Mouse (Mus musculus) heart, adult 8-10 months (tissue): ENCODE results near the gene 1700023F06Rik. TPM values are rescaled to one million over a fixed set of nuclear protein-coding genes. Genes with fewer than 3 reads are reported as not detected.
A peak's percentile ranks its signal among the peaks of the same experiment; 100 is the strongest.

Experiments used
- DNase-seq: peaks from one replicate; pipeline ENCODE4 v3.0.0; 2022; ENCODE audit warnings: low spot score
- total RNA-seq, 4 experiments: library from RNA; stranded (reverse); gene quantifications; 2 replicates each; pipeline ENCODE4 v1.2.4; 2022

1700023F06Rik gene
- total RNA-seq, 4 experiments from 2014 or later, result not detected

DNA sequence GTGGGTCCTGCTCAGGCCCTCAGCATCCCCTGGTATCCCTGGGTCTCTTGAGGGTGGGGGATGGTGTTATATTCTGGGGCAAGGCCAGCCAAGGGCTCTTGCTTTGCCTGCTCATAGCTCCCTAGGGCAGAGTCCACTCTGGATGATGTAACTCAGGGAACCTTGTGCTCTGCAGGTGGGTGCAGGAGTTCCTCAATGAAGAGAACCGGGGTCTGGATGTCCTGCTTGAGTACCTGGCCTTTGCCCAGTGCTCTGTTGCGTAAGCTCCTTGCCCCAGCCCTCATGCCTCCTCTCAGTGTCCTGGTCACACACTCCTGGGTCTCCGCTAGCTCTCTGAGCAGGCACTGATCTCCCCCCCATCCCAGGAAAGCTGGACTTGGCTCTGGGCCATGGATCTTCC is 26.4 kb downstream of the 1700023F06Rik start:
- no peak for DNase-seq

DNA sequence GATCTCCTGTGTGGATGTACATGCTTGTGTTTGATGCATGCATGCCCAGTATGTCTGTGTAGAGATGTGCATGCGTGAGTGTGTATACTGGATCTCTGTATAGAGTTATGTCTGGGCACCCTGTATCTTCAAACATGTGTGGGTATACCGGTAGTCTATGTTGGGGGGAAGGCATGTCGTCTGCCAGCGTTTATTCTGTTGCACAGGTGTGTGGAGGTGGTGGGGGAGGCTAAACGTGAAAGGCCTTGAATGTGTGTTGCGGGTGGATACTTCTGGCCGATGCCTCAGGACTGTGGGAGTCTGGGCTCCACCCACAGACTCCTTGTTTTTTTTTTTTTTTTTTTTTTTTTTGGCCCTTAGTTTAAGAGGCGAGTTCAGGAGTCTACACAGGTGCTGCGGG is 27.0 kb downstream of the 1700023F06Rik start:
- DNase-seq, result no peak

DNA sequence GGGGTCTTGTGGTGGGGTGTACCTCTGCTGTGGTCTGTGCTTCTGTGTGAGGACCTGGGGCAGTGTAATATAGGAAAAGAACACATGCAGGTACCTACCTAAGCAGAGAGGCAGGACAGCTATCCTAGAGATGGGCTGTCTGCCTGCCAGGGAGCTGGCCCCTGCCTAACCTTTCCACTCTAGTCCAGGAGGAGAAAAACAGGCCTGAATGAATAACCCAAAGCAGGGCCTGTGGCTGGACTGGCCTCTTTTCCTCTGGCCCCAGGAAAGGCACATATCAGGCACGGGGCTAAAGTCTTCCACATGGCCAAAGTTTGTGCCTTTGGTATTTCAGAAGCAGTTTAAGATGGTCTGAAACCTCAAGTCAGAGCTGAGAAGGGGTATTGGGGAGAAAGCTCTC is 27.9 kb downstream of the 1700023F06Rik start:
- DNase-seq, result no peak

DNA sequence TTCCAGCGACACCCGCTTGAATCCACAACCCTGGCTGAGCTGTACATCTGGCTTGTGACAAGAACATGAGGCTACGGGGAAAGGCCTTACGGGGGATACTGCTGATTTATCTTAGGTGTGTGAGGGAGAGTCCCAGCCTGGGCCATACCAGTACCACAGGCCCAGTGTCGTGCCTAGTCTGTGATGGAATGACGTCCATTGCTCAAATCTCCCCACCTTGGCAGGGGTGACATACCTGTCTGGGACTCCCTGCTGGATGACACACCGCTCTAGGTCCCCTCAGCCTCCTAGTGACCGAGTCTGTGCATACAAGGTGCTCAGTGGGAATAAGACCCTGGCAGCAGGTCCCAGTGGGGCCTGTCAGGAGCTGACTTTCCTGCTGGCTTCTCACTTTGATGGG is 29.6 kb downstream of the 1700023F06Rik start:
- no peak for DNase-seq

DNA sequence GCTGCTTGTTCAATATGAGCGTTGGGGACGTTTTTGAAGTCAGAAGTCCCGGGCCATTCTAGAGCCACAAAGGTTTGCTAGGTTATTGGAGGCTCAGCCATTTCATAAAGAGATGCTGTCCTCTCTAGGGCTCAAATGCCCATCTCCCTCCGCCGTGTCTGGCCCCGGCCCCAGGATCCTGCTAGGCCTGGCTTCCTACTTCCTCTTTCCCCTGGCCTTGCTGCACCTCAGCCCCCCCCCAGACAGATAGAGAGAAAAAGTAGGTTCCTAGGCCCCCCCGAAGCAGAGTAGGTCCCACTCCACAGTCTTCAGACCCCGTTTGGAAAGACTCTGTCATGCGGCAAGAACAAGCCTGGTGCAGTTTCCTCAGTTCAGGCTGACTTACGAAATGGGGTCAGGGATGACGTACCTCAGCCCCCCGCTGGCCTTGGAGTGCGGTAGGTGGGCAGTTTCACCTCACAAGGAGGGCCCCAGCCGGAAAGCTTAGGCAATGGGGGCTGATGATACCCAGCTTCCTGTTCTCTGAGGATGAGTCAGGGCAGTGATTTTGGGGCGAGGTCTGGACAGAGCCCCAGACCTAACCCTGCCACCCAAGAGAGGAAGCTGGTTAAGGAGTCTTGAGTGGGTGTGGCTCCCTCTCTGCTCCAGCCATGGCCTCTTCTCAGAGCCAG is 30.4 kb downstream of the 1700023F06Rik start:
- DNase-seq, result no peak

DNA sequence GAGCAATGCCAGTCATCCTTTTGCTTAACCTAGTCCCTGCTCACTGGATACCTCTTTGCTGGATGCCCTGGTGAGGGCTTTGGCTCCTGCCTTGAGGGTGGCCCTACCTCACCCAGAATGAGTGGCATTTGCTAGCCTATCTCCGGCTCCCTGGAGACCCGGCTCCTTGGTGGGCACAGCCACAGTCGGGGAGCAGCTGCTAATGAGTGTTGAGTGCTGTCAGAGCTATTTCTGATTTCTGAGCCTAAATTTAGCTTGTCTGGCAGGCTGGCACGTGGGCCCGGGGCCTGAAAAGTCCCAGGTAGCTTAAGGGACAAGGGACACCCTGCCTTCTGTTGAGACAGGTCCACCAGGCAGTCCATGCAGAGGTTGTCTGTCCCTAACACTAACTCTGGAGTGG is 31.1 kb downstream of the 1700023F06Rik start:
- DNase-seq, result no peak

DNA sequence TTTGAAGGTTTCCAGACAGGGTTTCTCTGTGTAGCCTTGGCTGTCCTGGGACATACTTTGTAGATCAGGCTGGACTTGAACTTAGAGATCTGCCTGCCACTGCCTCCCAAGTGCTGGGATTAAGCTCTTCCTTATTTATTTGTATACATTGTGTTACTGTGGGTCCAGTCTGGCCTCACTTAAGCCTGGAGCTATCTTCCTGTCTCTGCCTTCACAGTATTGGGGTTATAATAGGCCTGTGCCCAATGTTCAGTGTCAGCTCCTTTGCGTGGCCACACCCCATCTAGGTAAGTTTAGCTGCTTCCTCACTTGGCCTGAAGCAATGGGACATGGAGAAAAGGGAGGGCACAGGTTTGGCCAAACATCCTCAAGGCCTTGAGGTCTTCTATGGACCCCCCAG is 31.8 kb downstream of the 1700023F06Rik start:
- no peak for DNase-seq

DNA sequence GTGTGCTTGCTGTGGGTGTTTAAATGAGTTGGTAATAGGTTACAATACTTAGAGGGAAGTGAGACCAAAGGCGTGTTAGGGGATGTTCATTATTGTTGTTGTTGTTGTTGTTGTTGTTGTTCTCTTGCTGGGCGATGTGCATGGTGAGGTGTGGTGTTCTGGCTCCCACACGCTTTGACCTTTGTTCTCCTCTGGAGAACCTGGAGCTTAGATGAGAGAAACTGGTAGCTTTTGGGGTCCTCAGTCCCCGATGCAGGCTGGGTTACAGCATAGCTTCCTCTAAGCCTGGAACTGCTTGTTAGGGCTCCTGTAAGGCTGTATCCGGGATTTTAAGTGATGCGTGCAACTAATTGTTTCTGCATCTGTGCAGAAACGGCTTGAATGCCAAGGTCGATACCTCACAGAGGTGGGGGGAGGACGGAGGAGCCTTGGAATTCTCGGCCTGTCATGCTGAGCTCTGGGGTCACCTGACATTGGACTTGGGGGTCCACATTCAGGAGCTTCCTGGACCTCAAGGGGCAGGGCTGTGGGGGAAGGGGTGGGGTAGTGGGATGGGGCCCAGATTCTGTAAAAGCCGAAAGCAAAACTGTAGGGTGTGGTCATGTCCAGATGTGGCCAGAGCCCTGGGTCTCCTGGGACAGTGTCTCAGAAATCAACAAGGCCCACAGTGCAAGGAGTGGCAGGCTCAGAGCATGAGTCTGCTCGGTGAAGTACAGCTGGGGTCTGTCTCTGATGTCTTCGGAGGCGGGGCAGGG is 32.5 kb downstream of the 1700023F06Rik start:
- peak; percentile 65 for DNase-seq

DNA sequence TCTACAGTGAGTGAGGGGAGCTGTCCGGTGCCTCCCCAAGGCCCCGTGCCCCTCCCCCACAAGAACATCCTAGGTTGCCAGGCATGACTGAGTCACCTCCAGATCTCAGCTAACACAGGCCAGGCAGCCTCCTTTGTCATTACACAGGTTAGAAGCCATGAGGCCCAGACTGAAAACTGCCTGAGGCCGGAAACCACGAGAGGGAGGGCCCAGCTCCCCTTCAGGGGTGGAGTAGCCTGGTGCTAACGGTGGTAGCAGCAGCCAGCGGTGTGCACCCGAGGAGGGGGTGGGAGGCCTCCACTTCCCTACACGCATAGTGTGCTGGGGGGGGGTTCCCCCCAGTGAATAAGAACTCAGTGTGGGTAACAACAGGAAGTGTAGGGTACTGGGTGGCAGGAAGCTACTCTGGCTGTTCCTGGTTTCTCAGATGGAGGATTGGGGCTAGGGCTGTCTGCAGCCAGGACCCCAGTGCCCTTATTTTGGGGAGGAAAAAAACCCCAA is 33.4 kb downstream of the 1700023F06Rik start:
- DNase-seq, result peak; percentile 56

DNA sequence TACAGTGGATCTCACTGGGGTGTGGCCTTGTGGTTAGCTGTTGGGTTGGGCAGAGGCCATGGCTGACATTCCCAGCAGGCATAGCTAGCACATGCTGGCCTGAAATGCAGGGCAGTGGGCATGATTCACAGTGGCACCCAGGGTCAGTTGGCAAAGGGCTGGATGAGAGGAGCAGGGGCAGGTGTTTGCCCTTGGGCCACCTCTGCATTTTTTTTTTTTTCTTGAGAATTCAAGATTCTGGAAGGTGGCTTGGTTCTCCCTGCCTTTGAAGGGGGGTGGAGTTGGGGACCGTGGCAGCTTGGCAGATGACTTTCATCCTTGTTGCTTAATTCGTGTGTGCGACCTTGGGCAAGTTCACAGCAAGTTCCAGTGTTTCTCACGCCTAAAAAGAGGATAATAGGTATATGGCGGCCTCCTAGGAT is 33.9 kb downstream of the 1700023F06Rik start:
- DNase-seq, result no peak

DNA sequence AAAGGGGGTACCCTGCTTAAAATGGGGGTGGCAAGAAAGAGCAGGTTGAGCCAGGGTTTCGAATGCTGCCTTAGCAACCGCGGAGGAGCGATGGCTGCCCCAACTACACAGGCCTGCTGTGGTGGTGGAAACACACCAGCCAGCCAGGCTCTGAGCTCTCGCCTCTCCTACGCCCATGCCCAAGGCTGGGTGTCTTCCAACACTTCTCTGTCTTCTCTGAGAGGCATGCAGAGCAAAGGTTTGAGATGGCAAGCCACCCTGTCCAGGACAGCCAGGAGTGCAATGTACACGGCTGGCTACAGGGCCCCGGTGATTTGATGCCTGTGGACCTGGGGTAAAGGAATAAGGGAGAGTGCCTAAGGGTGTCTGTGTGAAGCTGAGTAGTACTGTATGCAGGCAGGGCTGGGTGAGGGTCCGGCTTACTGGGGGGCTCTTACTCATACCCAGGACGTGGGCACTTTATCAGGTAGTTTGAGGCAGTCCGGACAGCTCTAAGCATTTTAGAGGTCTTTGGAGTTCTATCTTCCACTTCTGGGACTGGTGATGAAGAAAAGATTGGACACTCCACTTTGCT is 34.5 kb downstream of the 1700023F06Rik start:
- no peak for DNase-seq

DNA sequence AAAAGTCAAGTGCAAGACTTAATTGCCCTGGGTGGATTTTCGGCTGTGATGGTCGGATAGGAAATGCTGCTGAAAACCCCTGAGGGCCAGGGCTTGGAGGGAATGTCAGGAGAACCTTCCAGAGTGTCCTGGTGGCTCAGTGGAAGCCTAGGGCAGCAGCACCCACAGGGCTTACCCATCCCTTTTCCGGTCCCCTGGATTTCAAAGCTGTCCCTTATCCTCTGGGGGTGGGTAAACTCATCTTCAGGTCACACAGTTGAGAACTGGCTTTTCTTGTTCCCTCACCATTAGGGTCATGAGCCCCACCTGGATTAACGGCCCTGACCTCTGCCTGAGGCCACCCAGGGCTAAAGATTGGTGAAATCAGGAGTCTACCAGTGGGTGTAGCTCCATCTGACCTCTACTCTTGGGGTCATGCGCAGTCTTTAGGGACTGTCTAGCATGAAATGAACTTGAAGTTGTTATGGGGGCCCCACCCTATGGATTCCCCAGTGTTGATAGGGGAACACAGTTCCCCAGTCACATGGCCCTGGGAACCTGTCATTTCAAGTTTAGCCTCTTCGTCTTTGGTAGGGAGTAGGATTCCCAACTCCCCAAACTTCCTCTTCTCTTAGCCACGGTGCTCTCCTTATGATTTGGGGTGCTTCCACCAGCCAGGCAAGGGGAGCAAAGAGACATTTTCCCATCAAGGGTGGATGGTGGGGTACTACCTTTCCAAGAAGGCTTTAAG is 35.2 kb downstream of the 1700023F06Rik start:
- DNase-seq, result no peak

DNA sequence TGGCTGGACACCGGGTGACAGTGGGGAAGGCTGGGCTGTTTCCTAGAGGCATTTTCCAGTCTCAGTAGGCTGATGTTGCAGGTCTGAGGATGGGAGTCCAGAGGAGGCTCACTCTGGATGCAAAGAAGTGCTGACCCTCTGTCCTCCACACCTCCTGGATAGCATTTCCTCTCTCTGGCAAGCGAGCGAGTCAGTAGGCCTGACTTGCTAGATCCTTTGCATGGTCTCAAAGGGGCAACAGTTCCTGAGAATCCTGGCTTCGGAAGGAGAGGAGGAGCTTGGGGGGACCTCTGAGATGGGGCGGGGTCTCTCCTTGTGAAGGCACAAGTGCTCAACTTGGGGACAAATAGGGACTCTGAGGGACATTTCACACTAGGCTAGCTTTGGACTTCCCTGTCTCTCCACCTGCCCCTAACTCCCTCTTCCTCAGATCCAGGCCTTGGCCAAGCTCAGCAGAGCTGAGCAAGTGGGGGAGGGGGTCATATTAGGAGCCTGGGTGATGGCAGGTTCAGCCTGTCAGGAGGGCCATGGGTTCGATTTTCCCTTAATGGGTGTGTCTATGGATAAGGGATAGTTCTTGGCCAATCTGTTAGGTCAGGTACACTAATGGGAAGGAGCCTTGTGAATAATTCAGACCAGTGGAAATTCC is 35.8 kb downstream of the 1700023F06Rik start:
- no peak for DNase-seq

DNA sequence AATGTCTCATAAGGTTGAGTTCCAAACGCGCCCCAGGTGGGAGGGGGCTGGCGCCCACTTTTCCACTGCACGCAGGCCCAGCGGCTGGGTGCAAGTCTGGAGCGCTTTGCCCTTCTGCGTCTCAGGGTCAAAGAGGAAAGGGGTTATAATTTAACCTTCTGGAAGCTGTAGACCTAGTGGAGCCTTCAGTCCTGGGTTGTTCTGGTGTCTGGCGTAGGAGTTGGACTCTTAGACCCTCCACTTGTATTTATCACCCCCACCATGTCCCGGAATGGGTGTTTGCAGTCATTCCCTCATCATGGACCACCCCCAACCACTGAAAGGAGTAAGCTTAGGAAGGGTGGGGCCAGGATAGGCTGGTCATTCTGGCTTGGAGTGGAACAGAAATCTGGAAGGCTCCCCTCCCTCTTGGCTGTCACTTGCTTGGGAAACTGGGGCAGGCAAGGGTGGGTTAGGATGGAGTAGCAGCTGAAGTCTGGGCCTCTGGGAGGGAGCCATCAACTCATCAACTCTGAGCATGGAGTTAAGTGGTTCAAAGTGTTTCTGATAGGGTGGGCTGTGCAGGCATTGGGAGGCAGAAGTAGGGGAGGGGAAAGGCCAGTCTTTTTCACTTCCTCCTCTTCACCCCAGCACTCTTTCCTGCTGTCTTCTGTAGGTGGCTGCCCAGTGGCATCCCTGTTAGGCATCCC is 36.5 kb downstream of the 1700023F06Rik start:
- peak; percentile 56 for DNase-seq

DNA sequence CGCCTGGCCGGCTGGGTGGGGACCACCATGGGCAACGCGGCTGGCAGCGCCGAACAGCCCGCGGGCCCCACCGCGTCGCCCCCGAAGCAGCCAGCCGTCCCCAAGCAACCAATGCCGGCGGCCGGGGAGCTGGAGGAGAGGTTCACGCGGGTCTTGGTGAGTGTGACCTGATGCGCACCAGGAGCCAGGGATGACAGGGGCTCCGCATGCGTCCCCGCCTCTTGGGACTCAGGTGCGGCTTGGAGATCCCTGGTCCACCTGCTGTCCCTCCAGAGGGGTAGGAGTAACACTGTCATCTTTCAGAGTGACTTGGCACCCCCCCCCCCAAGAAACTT is 37.1 kb downstream of the 1700023F06Rik start:
- DNase-seq, result no peak

DNA sequence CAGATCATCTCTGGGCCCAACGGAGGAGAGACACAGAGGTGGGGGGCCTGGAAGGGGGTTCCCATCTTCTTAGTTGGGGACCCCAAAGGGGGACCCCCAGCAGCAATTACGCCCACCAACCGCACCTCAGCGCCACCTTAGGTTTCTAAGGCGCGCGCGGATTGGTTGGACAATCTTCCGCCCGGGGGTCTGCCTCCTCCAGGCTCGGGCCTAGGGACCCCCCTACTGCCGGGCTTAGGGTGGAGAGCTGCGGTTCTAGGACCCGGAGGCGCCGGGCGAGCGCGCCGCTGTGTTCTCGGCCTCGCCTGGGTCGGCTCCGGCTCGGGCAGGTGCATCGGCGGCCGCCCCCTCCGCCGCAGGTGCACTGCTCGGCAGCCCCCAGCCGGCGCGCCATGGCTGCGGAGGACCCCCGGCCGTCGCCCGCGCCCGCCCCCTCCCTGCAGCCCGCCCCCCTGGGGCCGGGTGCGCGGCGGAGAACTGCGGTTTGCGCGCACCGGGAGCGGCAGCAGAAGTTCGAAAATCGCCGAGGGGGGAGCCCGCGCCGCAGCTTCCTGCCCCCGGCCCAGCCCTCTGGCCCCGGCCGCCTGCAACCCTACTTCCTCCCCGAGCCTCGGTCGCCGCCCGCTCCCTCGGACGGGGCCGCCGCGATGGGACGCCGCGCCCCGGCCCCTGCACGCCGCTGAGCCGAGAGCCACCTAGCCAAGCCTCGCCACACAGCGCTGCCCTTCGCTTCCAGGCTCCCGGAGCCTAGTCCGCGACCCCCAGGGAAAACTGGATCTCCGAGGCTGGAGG is 37.7 kb downstream of the 1700023F06Rik start, which contains the start of gene Fmnl1:
Gene Fmnl1 (plus strand): TSS at position 614 of the 792 bp plus-strand sequence.
- DNase-seq, result peak; percentile 51

DNA sequence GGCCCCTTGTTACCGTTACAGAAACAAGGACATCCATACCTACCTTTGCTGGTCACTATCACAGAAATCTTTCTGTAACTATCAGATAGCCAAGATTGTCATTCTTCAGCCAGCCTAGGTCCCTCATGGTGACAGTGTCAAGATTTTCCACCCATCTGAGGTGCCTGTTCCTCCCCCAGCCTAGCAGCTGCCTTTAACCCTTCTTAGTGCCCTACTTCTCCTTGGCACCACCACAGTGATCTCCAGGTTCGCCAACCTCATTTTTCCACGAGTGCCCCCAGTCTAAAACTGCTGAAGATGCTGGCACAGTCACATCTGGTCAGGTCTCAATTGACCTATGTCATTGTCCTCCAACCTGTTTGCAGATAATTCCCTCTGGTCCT is 38.3 kb downstream of the 1700023F06Rik start:
- DNase-seq, result no peak

DNA sequence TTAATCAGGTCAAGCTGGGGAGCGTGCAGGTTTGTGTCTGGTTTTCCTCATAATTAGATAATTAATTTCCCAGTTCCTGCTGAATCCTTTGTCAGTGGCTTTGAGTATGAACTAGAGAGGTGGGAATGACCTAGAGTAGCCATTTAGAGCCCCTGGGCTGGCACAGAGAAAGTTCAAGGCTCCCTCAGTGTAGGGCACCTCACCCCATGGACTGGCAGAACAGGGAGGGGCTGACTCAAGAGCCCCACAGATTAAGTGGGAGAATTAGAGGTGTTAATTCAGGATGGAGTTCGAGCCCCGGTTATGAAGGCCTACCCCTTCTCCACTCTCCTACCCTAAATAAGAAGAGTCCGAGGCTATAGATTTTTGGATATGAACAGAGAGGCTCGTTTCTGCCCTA is 38.7 kb downstream of the 1700023F06Rik start:
- no peak for DNase-seq

DNA sequence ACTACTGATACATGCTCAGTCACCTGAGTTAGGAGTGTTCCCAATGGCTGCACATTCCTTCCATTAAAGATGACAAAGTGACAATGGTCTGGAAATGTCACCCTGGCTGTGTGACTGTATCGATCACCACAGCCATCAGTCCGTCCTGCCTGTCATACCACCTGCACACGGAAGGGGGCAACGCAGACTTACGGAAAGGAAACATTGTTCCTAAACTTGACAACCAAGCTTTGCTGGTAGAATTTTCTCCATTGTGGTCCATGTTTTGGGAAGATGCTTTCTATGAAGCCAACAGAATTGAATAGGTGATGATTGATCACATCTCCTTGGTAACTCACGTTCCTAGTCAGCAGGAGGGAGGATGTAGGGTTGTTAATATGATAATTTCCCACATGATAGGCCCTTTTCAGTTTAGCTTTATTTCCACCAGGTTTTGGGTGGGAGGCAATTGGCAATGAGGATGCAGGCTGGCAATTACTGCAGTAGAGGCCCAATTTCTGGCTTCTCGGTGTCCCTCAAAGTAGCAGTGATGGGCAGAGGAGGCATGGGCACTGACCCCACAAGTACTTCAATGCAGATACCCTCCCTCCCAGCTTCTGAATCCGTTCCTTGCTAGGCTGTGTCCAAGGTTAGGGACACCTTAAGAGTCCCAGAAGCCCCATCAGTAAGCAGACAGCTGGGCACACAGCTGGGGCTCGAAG is 39.5 kb downstream of the 1700023F06Rik start:
- DNase-seq, result peak; percentile 82

DNA sequence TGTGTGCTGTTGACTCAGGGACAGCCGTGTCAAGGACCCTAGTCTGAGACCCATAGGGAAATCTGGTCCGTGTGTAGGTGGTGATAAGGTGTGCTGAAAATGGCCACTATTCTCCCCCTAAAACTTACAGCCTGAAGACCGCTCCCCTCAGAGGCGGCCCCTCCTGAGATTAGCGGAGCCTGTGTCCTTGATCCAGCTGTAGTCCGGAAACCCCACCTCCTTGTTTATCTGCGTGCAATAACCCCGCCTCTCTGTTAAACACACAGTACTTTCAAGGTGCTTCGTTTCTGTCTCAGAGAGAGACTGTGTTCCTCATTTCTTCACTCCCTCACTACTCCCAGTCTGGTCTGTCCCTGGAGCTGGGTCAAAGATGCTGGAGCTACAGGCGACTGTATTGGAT is 44.0 kb downstream of the 1700023F06Rik start:
- DNase-seq, result no peak
